Mouse (Mus musculus) neutrophil, adult 65 days (primary cell): Measurements from ENCODE around the gene Usp34. TPM values are rescaled to one million over a fixed set of nuclear protein-coding genes. Genes with fewer than 3 reads are reported as not detected.

Source experiments
- total RNA-seq: library from RNA; stranded (reverse); gene quantifications from 2 replicates; pipeline ENCODE4 v1.2.4, GENCODE M21; 2023

Usp34 gene
- 44.2 and 64.7 TPM in 2 replicates for total RNA-seq

DNA sequence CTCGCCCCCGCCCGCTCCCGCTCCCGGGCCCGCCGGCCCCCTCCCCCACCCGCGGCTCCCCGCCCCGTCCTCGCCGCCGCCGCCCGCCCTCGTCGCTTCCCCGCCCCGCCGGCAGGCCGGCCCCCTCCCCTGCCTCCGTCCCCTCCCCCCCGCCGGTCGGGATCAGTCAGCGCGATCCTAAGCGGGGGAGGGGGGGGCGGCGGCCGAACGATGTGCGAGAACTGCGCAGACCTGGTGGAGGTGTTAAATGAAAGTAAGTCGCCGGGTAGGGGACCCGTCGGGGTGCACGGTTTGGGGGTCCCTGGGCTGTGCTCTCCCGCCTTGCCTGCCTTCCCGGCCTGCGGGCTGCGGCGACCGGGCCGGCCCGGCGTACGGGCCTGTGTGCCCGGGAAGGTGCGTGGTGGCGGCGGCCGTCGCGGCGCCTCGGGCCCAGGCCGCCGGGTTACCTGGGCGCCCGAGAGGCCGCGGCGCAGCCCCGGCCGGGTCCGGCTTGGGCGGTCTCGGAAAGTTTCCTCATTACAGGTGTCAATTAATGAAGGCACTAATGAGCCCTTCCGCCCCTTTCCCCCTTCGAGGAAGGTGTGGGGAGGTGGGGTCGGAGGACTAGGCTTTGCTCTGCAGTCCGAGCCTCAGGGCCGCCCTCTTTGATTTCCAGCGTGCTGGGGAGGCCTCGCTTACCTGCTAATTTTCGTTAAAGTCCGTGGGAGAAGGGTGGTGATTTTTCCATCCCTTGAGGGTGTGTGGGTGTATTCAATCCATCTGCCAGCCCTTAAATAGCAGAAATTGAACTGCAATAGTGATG, at the start of gene Usp34:
Gene Usp34, plus strand, starts transcription at position 132 of the 802 bp plus-strand sequence.

DNA sequence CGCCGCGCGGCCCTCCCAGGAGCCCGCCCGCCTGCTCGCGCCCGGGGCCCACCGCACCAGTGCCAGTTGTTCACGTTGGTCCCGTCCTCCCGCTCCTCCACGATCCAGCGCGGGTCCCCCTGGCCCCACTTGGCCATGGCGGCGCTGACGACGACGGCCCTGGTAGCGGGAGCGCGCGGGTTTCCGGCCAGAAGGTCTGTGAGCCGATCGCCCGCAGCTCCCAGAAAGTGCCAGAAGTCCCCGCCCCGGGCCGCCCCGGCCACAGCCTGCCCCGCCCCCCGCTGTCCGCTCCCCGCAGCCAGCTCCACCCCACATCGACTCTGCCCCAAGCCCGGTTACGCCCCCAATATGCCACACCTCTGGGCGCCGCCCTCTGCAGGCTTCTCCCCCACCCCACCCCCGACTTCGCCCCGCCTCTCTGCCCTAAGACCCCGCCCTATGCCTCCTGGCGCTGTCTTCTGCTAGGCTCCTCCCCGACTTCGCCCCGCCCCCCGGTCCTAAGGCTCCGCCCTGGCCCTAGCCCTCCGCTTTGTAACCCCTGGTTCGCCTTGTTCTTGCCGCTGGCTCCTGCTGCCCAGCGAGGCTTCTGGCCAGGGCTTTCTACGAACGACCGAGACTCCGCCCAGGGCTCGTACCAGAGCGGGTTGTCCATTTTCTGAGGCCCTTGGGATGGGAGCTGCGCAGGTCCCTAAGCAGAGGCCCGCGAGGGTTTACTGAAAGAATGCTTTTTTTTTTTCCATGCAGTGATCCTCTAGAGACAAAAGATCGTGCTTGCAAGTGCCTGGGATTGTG, 191.2 kb downstream of the Usp34 start, which contains the start of gene Ahsa2:
Gene Ahsa2, minus strand, starts transcription at position 313 of the 792 bp plus-strand sequence.

DNA sequence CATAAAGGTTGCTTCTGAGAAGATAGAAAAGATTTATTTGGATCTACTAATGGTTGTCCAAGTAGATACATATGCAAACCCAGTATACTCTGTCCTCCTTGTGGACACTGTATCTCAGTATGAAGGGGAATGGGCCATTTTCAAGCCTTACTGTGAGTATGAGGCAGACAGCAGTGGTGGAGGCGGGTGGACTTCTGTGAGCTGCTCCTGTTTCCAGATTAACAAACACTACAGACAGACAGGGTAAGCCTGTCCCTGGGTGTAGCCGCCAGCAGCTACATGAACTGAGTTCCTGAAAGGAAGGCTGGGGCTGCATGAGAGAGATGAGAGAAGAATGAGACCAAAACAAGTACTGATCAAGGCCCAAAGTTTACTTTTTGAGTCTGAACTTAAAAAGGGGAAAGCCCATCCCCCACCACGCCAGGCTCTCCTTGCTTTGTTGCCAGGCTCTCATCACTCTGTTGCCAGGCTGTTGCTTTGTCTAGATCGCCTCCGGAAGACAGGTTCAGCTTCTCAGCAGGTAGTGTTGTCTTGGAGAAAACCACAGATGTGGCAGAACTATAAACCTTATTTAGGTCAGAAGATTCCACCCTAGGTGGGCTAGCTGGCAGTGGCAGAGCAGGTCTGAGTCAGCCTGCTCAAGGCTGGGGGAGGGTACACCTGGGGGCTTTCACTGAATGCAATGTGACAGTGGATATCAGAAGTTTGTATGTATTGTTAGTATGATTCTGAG, 213.9 kb downstream of the Usp34 start, which contains the start of gene 1700093K21Rik:
Gene 1700093K21Rik, minus strand, starts transcription at position 683 of the 733 bp plus-strand sequence.

Other genes starting within 250 kb of the Usp34 start
- gene Xpo1, start 50.9 kb upstream of the Usp34 start, total RNA-seq: 74.7 and 80.1 TPM in 2 replicates
- gene Ahsa2, start 191.1 kb downstream of the Usp34 start, total RNA-seq: 20.2 and 33.5 TPM in 2 replicates
- not detected in 2 replicates for gene 1700093K21Rik, start 214.3 kb downstream of the Usp34 start, total RNA-seq